Mouse (Mus musculus) olfactory bulb, adult 2 months (tissue): ENCODE results near the gene Ahctf1.

ENCODE experiments used
- CTCF ChIP-seq: fragments of 200-500 bp; IDR thresholded peaks from 2 replicates; pipeline ENCODE4 v1.5.1; 2012; ENCODE audit warnings: low read depth, mild to moderate bottlenecking, low read length, moderate library complexity; ENCODE audit not compliant: insufficient read depth
- POLR2A ChIP-seq: fragments of 200-500 bp; IDR thresholded peaks from 2 replicates; pipeline ENCODE4 v1.6.1; 2012; ENCODE audit warnings: mild to moderate bottlenecking, low read depth, low read length, moderate library complexity; ENCODE audit not compliant: insufficient read depth

DNA sequence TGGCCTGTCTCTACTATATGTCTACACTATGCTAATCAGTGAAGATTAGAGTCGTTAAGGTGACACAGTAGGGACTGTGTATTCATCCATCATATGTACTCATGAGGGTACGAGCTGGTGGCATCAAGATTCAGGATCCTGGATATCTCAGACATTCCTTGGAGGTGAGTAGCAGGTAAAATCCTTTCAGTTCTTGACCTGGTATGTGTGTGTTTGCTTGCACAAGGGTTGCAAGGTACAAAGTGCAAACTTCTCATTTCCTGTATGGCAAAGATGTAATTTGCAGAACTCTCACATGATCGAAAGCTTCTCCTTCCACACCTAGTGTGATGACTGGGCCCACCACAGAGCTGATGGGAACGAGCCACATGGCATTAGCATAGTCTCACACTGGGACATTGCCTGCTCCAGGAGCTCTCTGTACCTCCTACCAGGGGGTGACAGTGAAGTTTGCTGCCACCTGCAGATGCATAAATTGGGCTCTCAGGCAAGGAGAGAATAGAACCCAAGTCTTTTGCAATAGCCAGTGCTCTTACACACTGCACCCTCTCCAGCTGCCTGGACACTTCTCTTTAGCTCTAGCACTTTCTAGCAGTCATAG lies 59.8 kb downstream of the Ahctf1 start:
- TF ChIP-seq POLR2A (no peak), CTCF (no peak)
